ENCODE assay signal across 10 mouse cellular contexts in genomic region chr4:116015996-116016395, GRCm38 (mm10). TPM values are rescaled to one million over a fixed set of nuclear protein-coding genes. Genes with fewer than 3 reads are reported as not detected.
DNase-seq lines count a peak whose midpoint lies in the region; ATAC-seq and TF ChIP-seq lines count a peak whose summit lies in the region.
"Had no signal": no experiment of that assay in that cellular context is flagged by ENCODE, and none has a peak within 500 bp of the region (broad histone marks: within the 10 kb centered on the region; RNA-seq: fewer than 3 reads in every experiment).

No protein-coding gene starts in this region.

- no peak overlapping the region for H3K27ac ChIP-seq in hindbrain, embryonic 14.5 days
- H3K27ac ChIP-seq in hindbrain, embryonic 11.5 days (ENCODE audit: low read depth, low read length) = no peak overlapping the region
- H3K27ac ChIP-seq in spleen, adult 2 months (ENCODE audit: insufficient read depth, low read length) = peak overlapping the region; percentile 80
- no peak overlapping the region for H3K27ac ChIP-seq in heart, embryonic 12.5 days (ENCODE audit: poor library complexity, severe bottlenecking)

- no peak overlapping the region for H3K9ac ChIP-seq in hindbrain, embryonic 14.5 days
- H3K9ac ChIP-seq in hindbrain, embryonic 11.5 days (ENCODE audit: low read depth, low read length) = no peak overlapping the region
- H3K9ac ChIP-seq in heart, embryonic 12.5 days = no peak overlapping the region

- H3K4me3 ChIP-seq in hindbrain, embryonic 14.5 days (replicated peaks; ENCODE audit: low read length) = no peak overlapping the region; the same call in 1 of the 2 replicates
- no peak overlapping the region for H3K4me3 ChIP-seq in hindbrain, embryonic 11.5 days (ENCODE audit: low read depth, low read length)
- peak overlapping the region; percentile 78; the same call in 1 of the 2 replicates for H3K4me3 ChIP-seq in spleen, adult 2 months (ENCODE audit: extremely low read depth, insufficient read depth, insufficient read length)
- H3K4me3 ChIP-seq in heart, embryonic 12.5 days = no peak overlapping the region

- peaks cover 52% of the 10 kb centered on the region for H3K27me3 ChIP-seq in hindbrain, embryonic 14.5 days (ENCODE audit: control insufficient read depth, insufficient read depth, low read length)
- peaks cover 30% of the 10 kb centered on the region for H3K27me3 ChIP-seq in hindbrain, embryonic 11.5 days (ENCODE audit: control insufficient read depth, insufficient read depth, low read length)
- no peaks in the 10 kb centered on the region for H3K27me3 ChIP-seq in spleen, adult 2 months (ENCODE audit: control insufficient read depth, insufficient read depth, low read length)
- H3K27me3 ChIP-seq in heart, embryonic 12.5 days (replicated peaks) = peaks cover 82% of the 10 kb centered on the region

- 71% methylated on average over 8 of the region's 8 CpGs for WGBS in hindbrain, embryonic 14.5 days
- 68% methylated on average over 8 of the region's 8 CpGs for whole genome bisulfite sequencing in hindbrain, embryonic 11.5 days
- WGBS in spleen, adult 2 months = 73% methylated on average over 8 of the region's 8 CpGs
- 57% methylated on average over 8 of the region's 8 CpGs for WGBS in heart, embryonic 12.5 days

- H3K9me3 ChIP-seq in hindbrain, embryonic 14.5 days (ENCODE audit: control insufficient read depth, low read length) = no peaks in the 10 kb centered on the region
- no peaks in the 10 kb centered on the region for H3K9me3 ChIP-seq in hindbrain, embryonic 11.5 days (ENCODE audit: control insufficient read depth, low read length)
- H3K9me3 ChIP-seq in heart, embryonic 12.5 days (replicated peaks) = no peaks in the 10 kb centered on the region

- no peak for DNase-seq in hindbrain, embryonic 14.5 days (ENCODE audit: low spot score)
- DNase-seq in hindbrain, embryonic 11.5 days (ENCODE audit: low spot score) = no peak
- DNase-seq in spleen, adult 2 months (ENCODE audit: low read depth in 1 of 2, low spot score in 2 of 2) = no peak
- DNase-seq in spleen, postnatal 14 days (ENCODE audit: low spot score in 2 of 2) = no peak
- DNase-seq in layer of hippocampus, adult 9-11 months = peak; percentile 82
- peak; percentile 38 for DNase-seq in right cerebral cortex, postnatal 4 days
- no peak for DNase-seq in embryo, embryonic 10 days (ENCODE audit: low spot score)
- DNase-seq: heart, postnatal 14 days; lung, adult 18-20 months had no signal

- ATAC-seq in hindbrain, embryonic 14.5 days (ENCODE audit: low FRiP score) = no peak
- ATAC-seq in hindbrain, embryonic 11.5 days (ENCODE audit: low FRiP score) = no peak
- no peak for ATAC-seq in heart, embryonic 12.5 days (ENCODE audit: insufficient number of reproducible peaks, low FRiP score)

- TF ChIP-seq CTCF in spleen, adult 2 months (IDR thresholded peaks at IDR 0.05; ENCODE audit: extremely low read depth, insufficient read depth, insufficient read length, insufficient replicate concordance) = no peak

- peak overlapping the region; percentile 25; the same call in 1 of the 2 replicates for H3K4me2 ChIP-seq in hindbrain, embryonic 14.5 days (replicated peaks)
- H3K4me2 ChIP-seq in hindbrain, embryonic 11.5 days (replicated peaks; ENCODE audit: low read depth, low read length) = no peak overlapping the region
- no peak overlapping the region for H3K4me2 ChIP-seq in heart, embryonic 12.5 days

- TF ChIP-seq POLR2A in spleen, adult 2 months (IDR thresholded peaks at IDR 0.05; ENCODE audit: low read depth, low read length) = no peak

- H3K36me3 ChIP-seq in hindbrain, embryonic 14.5 days (replicated peaks; ENCODE audit: control insufficient read depth, insufficient read depth) = no peaks in the 10 kb centered on the region
- H3K36me3 ChIP-seq in hindbrain, embryonic 11.5 days (ENCODE audit: control insufficient read depth, insufficient read depth, low read length) = no peaks in the 10 kb centered on the region
- H3K36me3 ChIP-seq in spleen, adult 2 months (ENCODE audit: control insufficient read depth, insufficient read depth, low read length) = no peaks in the 10 kb centered on the region
- no peaks in the 10 kb centered on the region for H3K36me3 ChIP-seq in heart, embryonic 12.5 days

- no peaks in the 10 kb centered on the region; the same call in 1 of the 2 replicates for H3K4me1 ChIP-seq in hindbrain, embryonic 14.5 days (replicated peaks; ENCODE audit: control insufficient read depth, insufficient read depth, low read length)
- H3K4me1 ChIP-seq in hindbrain, embryonic 11.5 days (replicated peaks; ENCODE audit: control insufficient read depth, insufficient read depth, low read length) = no peaks in the 10 kb centered on the region
- H3K4me1 ChIP-seq in spleen, adult 2 months (ENCODE audit: control insufficient read depth, insufficient read depth, insufficient read length) = peaks cover 3% of the 10 kb centered on the region
- 0 out of 2 replicates have a peak, but pooled peaks cover 2% of the 10 kb centered on the region for H3K4me1 ChIP-seq in heart, embryonic 12.5 days (replicated peaks)

RNA-seq across cellular contexts. Expression of gene Faah, which starts 1.7 kb away (rescaled TPM):
- polyA plus RNA-seq in hindbrain, embryonic 14.5 days (2014; fragmentation: Nextera tagmentation; extraction: Ambion mirVana) = 18.0 and 18.5 TPM in 2 replicates
- polyA plus RNA-seq in hindbrain, embryonic 11.5 days (2014; fragmentation: Nextera tagmentation; extraction: Ambion mirVana) = 3.9 and 4.1 TPM in 2 replicates
- polyA plus RNA-seq in spleen, adult 2 months (2012; rRNA removed) = 25.7 and 31.3 TPM in 2 replicates
- 1.3 and 1.5 TPM in 2 replicates for polyA plus RNA-seq in heart, embryonic 12.5 days (2016; fragmentation: Nextera tagmentation; extraction: Ambion mirVana)

RNA-seq across cellular contexts. Expression of gene Nsun4, which starts 37.7 kb away (rescaled TPM):
- polyA plus RNA-seq in hindbrain, embryonic 14.5 days (2014; fragmentation: Nextera tagmentation; extraction: Ambion mirVana) = 10.4 and 11.5 TPM in 2 replicates
- polyA plus RNA-seq in hindbrain, embryonic 11.5 days (2014; fragmentation: Nextera tagmentation; extraction: Ambion mirVana) = 19.3 and 20.7 TPM in 2 replicates
- 8.2 and 9.3 TPM in 2 replicates for polyA plus RNA-seq in spleen, adult 2 months (2012; rRNA removed)
- polyA plus RNA-seq in heart, embryonic 12.5 days (2016; fragmentation: Nextera tagmentation; extraction: Ambion mirVana) = 24.9 and 28.8 TPM in 2 replicates

RNA-seq across cellular contexts. Expression of gene Uqcrh, which starts 58.9 kb away (rescaled TPM):
- 438 and 513 TPM in 2 replicates for polyA plus RNA-seq in hindbrain, embryonic 14.5 days (2014; fragmentation: Nextera tagmentation; extraction: Ambion mirVana)
- polyA plus RNA-seq in hindbrain, embryonic 11.5 days (2014; fragmentation: Nextera tagmentation; extraction: Ambion mirVana) = 413 and 425 TPM in 2 replicates
- polyA plus RNA-seq in spleen, adult 2 months (2012; rRNA removed) = 44.5 and 48.9 TPM in 2 replicates
- 868 and 885 TPM in 2 replicates for polyA plus RNA-seq in heart, embryonic 12.5 days (2016; fragmentation: Nextera tagmentation; extraction: Ambion mirVana)

RNA-seq across cellular contexts. Expression of gene Lrrc41, which starts 59.1 kb away (rescaled TPM):
- polyA plus RNA-seq in hindbrain, embryonic 14.5 days (2014; fragmentation: Nextera tagmentation; extraction: Ambion mirVana) = 75.9 and 79.7 TPM in 2 replicates
- 65.5 and 72.3 TPM in 2 replicates for polyA plus RNA-seq in hindbrain, embryonic 11.5 days (2014; fragmentation: Nextera tagmentation; extraction: Ambion mirVana)
- polyA plus RNA-seq in spleen, adult 2 months (2012; rRNA removed) = 22.4 and 35.3 TPM in 2 replicates
- polyA plus RNA-seq in heart, embryonic 12.5 days (2016; fragmentation: Nextera tagmentation; extraction: Ambion mirVana) = 60.2 and 63.3 TPM in 2 replicates

Comparison
In these comparisons a context has a peak if more than half of its experiments do, and no peak if none do; other contexts are left out.
1. DNase-seq: peak in layer of hippocampus, adult 9-11 months (single experiment) and right cerebral cortex, postnatal 4 days (single experiment); none in hindbrain, embryonic 14.5 days (single experiment), hindbrain, embryonic 11.5 days (single experiment), spleen, adult 2 months (0 of 2), spleen, postnatal 14 days (0 of 2) and embryo, embryonic 10 days (single experiment).